Mouse (Mus musculus) MEL (cell line): Measurements from ENCODE around the gene Timm17a.

Source experiments
- CTCF ChIP-seq, 3 experiments: IDR thresholded peaks in 2 of 3; conservative IDR thresholded peaks in 1 of 3; 2 replicates each; pipeline ENCODE4 v1.5.1; 2011 to 2012; ENCODE audit warnings: low read length in 3 of 3, low read depth in 2 of 3, mild to moderate bottlenecking in 2 of 3, improper control_type of control experiment in 1 of 3, inconsistent platforms in 1 of 3, mixed read lengths in 1 of 3, moderate library complexity in 1 of 3; ENCODE audit not compliant: control insufficient read depth in 1 of 3, insufficient read depth in 1 of 3, poor library complexity in 1 of 3, severe bottlenecking in 1 of 3
- EP300 ChIP-seq, 2 experiments: IDR thresholded peaks; 2 replicates each; pipeline ENCODE4 v1.6.1; 2011; ENCODE audit warnings: improper control_type of control experiment in 2 of 2, low read length in 2 of 2, low read depth in 1 of 2, mild to moderate bottlenecking in 1 of 2
- GATA1 ChIP-seq: IDR thresholded peaks from 2 replicates; pipeline ENCODE4 v1.6.1; 2011; ENCODE audit warnings: low read depth, low read length, improper control_type of control experiment
- MAZ ChIP-seq: IDR thresholded peaks from 2 replicates; pipeline ENCODE4 v1.6.1; 2012; ENCODE audit warnings: low read depth, mild to moderate bottlenecking, inconsistent platforms, low read length, improper control_type of control experiment

DNA sequence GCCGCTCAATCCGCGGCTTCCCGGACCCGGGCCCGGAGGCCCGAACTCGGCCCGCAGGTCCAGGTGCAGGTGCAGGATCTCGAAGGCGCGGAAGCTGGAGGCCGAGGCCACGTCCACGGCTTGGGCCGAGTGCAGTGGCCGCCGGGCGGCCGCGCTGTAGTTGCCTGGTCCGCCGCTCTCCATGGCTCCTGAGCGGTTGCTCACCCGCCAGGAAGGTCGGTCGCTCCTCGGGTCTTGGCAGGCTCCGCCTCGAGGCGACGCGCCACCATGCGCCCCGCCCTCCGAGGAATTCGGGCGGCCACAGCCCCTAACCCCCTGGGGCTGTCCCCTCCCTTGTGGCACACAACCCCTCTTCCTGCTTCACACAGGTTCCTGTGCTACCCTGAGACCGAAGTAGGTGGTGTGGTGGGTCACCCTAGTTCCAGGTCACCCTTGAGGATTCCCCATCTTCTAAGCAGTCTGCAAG lies 29.7 kb downstream of the Timm17a start, which contains the start of gene Rnpep:
- no peak for TF ChIP-seq EP300 (IDR thresholded peaks at IDR 0.05; ENCODE audit: low read depth in 1 of 2, low read length in 2 of 2)
- no peak for TF ChIP-seq CTCF (IDR thresholded peaks at IDR 0.05 in 2 of 3, conservative IDR thresholded peaks at IDR 0.05 in 1 of 3; ENCODE audit: control insufficient read depth in 1 of 3, insufficient read depth in 1 of 3, low read depth in 2 of 3, low read length in 3 of 3, poor library complexity in 1 of 3, severe bottlenecking in 1 of 3)
- no peak for TF ChIP-seq MAZ
- no peak for TF ChIP-seq GATA1
